Mouse (Mus musculus) frontal cortex, postnatal 10 days (tissue): ENCODE results near the gene Stk35.

Experiments
- DNase-seq, 2 experiments: peaks; one replicate each; pipeline ENCODE4 v3.0.0; 2022; ENCODE audit warnings: low spot score in 2 of 2, mixed read lengths in 1 of 2

Stk35 gene

DNA sequence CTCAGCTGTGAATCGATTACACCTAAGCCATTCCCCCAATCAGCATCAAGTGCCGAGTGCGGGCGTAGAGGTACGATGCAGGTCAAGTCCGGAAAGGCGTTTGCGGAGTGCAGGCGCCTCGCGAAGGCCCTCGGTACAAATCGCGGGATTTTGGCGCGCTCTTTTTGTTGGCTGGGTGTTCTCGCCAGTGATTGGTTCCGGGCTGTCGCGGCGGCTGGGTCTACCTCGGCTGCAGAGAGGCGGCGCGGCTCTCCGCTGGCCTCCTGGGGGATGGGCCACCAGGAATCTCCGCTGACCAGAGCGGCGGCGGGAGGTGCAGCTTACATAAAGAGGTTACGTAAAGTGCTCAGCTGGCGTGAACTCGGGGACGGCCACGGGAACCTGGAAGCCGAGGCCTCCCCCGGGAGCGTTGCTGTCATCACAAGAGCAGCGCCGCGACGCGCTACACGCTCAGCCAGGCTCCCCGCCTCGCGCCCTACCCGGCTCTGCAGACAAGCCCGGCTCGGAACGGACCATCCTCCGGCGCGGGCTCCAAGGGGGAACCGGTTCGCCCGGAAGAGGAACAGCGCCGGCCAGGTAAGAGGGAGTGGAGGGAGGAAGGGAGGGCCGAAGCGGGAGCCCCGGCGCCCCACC, at the start of gene Stk35:
Gene Stk35 (plus strand): TSS at position 247 of the 633 bp plus-strand sequence.
- peak; percentile 77 to 85 for DNase-seq

GRCm38 (mm10) chr2:129782046-129782445, 18.3 kb upstream of the Stk35 start:
- no peak for DNase-seq

- no peak for DNase-seq
These were observed 3.8 kb upstream of the Stk35 start for GRCm38 (mm10) chr2:129796501-129796900.

DNA sequence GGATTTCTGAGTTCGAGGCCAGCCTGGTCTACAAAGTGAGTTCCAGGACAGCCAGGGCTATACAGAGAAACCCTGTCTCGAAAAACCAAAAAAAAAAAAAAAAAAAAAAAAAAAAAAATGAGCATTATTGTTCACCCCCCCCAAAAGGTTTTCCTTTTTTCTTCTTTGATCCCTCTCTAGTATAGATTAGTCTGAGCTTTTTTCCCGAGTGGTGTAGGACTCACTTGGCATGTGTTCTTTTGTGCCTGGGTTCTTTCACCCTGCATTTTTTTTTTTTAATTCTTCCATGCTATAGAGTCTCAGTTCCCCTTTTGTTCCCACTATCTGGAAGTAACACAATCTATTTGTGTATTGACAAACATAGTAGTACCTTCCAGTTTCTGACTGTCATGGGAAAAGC, 2.6 kb upstream of the Stk35 start:
- DNase-seq, result no peak

GRCm38 (mm10) chr2:129798410-129798809, 1.9 kb upstream of the Stk35 start:
- no peak for DNase-seq

DNA sequence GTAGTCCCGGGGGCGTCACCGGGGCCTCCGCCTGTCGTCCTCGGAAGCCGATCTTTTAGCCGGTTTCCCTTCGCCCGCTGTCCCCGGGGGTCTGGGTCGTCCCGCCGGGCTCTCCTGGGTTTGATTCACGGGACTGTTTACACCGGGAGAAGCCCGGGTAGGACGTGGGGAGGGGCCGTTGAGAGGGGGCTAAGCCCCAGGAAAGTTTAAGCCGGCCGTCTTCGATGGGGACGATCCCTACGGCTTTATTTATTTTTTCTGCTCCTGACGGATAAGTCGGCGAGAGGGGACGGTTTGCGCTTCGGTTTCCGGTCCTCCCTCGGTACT, 550 bp downstream of the Stk35 start:
- no peak for DNase-seq

GRCm38 (mm10) chr2:129801231-129802029, 1.1 kb downstream of the Stk35 start:
- peak; percentile 79 to 92 for DNase-seq

- no peak for DNase-seq
These were observed 5.2 kb downstream of the Stk35 start for GRCm38 (mm10) chr2:129805486-129805885.

- no peak for DNase-seq
These were observed 6.2 kb downstream of the Stk35 start for GRCm38 (mm10) chr2:129806486-129806885.

GRCm38 (mm10) chr2:129810563-129810962, 10.2 kb downstream of the Stk35 start:
- no peak for DNase-seq

GRCm38 (mm10) chr2:129814033-129814432, 13.7 kb downstream of the Stk35 start:
- no peak for DNase-seq

DNA sequence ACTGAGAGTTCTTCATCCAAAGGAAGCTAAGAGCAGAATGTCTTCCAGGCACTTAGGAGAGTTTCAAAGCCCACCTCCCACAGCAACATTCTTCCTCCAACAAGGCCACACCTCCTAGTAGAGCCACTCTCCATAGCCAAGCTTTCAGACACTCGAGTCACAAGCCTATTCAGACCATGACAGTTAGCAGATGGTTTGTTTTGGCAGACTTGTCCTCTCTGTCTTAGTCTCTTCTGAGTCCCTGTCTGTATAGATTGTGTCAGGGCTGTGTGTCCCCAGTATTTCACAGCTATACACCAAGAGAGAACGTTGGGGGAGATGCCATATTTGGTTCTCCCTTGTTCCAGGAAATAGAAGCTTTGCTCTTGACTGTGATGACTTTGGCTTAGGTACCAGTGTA, 14.8 kb downstream of the Stk35 start:
- no peak for DNase-seq

DNA sequence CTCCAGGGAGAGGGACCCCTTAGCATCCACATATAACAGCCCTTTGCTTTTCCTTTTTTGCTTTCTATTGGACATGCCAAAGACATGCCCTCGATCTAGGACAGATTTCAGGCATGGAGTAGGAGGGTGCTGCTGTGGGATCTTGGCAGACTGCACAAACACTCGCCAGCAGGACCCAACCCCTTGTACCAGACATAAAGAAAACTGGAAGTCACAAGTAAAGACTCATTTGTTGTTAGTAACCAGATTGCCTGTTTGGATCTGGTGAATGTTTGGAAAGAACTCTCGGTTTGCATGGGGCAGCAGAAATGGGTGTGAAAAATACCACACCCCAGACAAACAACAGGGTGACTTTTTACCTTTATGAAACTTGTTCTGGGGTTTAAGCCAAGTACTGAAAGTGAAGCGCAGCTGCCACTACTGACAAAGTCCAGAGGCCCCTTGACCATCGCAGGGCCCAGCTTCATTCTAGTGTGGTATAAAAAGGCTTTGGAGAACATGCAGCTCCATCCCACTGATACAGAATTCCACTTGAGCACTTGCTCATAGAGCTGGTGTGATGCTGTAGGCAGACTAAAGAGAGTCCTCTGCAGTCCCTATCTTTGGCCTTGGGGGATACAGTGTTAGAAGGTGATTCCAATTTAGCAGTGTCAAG, 17.4 kb downstream of the Stk35 start:
- no peak for DNase-seq

DNA sequence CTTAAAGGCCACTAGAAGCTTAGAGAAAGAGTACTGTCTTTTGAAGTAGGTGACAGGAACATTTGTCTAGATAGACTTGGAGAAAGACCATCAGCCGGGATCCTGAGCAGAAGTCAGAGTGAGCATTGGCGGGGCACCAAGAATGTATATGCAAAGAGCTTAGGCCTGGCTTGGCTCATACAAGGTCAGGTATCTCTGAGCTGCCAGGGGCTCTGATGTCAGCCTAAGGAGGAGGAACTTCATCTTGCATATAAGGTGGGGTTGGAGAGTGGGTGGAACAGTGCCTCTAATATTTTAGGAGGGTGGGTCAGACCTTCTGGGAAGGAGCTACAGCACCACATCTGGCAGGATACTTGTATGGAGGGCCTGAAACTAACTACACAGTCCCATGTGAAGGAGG, 18.6 kb downstream of the Stk35 start:
- no peak for DNase-seq

- no peak for DNase-seq
These were observed 19.2 kb downstream of the Stk35 start for GRCm38 (mm10) chr2:129819531-129819930.

GRCm38 (mm10) chr2:129819951-129820350, 19.6 kb downstream of the Stk35 start:
- no peak for DNase-seq

DNA sequence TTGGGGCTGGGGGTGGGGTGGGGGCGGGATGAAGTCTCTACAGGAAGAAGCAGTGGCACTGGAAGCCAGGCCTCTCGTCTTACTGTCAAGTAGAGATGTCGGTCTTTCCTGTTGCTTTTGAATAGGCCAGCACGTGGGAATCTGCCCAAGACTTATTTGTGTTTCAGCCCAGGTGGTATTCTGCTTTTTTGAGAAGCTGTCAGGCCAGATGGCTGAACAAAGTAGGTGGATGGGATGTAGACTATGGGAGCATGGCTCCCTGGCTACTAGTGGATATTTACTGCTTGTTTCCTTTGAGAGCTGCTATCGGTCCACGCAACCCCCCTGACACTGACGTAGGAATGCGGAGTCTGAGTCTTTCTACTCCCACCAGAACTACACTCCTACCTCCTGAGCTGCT, 20.7 kb downstream of the Stk35 start:
- DNase-seq, result no peak

- DNase-seq, result no peak
These were observed 21.3 kb downstream of the Stk35 start for GRCm38 (mm10) chr2:129821568-129821967.

DNA sequence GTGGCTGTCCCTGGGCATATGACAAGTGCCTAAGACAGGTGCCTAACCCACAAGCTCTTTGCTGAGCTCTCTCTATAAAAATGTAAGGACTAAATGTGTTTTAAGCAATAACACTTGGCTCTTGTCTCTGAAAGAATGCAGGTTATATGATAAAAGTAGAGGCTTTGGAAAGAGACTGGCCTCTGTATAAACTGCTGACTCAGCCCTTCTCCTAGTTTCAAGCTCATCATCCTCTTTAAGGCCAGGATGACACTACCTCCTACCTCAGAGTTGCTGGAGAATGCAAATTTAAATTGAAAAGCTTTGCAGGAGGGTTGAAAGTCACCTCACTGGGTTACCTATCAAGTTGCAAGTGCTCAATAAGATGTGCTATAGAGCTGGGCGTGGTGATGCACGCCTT, 23.0 kb downstream of the Stk35 start:
- no peak for DNase-seq

DNA sequence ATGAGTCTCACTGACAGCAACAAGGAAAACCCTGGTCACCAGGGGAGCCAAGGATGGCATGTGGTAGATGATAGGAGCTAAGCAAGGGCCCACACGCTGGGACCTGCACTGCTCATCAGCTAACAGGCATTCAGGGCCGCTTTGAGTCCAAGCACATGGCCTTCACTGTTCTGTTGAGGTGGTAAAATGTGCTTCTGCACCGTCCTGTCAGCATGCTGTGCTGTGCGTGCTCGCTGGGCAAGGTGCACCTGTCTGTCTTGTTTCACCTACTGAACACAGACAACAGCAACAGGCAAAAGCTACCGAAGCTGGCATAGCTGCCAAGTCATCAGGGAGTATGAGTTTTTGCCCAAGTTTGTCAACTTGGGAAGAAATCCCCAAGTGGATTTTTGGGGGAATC, 23.9 kb downstream of the Stk35 start:
- no peak for DNase-seq

DNA sequence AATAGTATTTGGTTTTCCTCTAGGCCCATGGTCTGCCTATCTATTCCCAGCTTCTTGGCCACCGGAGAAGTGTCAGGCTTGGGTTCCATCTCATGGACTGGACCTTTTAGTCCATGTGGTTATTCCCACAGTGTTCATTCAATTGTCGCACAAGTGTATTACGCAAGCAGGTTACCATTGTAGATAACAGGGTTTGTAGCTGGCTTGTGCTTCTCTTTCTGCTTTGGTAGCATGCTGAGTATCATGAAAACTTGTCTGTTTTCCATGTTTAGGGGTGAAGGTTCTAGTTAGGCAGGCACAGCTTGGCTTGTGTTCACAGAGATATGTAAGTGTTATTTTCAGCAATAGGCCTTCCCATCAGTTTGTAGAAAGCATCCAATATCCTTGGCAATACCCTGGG, 25.8 kb downstream of the Stk35 start:
- no peak for DNase-seq

DNA sequence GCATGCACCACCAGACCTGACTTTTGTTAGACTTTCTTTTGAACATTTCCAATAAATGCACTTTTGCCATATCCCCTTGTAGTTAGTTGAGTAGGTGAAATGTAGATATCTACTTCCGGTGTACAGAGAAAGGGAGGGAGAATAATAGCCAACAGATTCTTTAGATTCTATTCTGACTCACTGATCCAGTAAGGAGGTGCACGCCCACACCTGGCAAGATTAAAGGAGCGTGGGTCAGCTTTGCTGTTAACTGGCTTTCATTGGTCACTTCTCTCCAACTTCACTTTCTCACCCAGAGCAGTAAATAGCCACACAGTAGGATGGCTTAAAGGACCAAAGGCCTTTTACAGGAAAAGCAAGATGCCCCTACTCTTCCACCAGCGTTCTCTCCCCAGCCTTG, 32.7 kb downstream of the Stk35 start:
- no peak for DNase-seq

DNA sequence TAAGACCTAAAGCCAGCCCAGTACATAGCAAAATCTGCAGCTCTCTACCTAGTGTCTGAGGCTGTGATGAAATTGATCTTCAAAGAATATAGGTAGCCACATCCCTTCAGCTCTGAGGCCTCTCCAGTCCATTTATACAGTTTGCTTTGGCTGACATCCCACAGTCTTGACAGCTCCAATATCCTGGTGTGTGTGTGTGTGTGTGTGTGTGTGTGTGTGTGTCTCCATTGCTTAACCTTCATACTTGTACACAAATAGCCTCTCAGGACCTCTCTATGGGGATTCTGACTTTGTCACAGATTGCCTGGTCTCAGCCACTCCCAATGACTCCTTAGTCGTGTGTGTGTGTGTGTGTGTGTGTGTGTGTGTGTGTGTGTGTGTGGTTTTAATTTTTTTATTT, 33.9 kb downstream of the Stk35 start:
- DNase-seq, result no peak
